Mouse (Mus musculus) embryonic fibroblast, embryonic 13.5 days (primary cell): ENCODE data around the gene Rnf7.

Experiments
- CTCF ChIP-seq: IDR thresholded peaks from 2 replicates; pipeline ENCODE4 v1.5.1; 2011; ENCODE audit warnings: mild to moderate bottlenecking, control low read depth, low read length, moderate library complexity, borderline replicate concordance; ENCODE audit not compliant: insufficient read depth
- POLR2A ChIP-seq: IDR thresholded peaks from 2 replicates; pipeline ENCODE4 v1.6.1; 2011; ENCODE audit warnings: low read depth, mild to moderate bottlenecking, control low read depth, low read length, moderate library complexity

DNA sequence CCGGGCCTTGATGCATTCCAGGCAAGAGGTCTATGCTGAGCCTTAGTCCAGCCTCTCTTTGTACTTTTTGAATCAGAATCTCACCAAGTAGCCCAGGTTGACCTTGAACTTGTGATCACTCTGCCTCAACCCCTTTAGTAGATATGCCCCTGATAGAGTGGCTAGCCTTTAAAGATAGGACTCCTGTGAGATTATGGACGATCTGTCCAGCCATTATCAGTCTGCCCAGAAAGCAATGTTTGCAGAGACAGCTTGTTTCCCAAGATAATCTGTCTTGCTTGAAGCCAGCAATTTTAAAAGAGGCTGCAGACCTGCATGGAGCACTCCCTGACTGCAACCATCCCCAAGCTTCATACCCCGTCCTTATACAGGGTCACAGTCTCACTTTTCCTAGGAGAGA, 4.6 kb upstream of the Rnf7 start:
- no peak for TF ChIP-seq CTCF
- no peak for TF ChIP-seq POLR2A
